Mouse (Mus musculus) heart, embryonic 13.5 days (tissue): Measurements from ENCODE around the gene Pdzd11. TPM values are rescaled to one million over a fixed set of nuclear protein-coding genes. Genes with fewer than 3 reads are reported as not detected.

Source experiments
- ATAC-seq: fragments of 200-750 bp; cut with Nextera tagmentation; 2 replicates; pipeline ENCODE4 v1.8.0; 2017; ENCODE audit warnings: moderate TSS enrichment; ENCODE audit not compliant: insufficient number of reproducible peaks, low FRiP score, low TSS enrichment; ENCODE audit errors: extremely low read depth
- H3K27ac ChIP-seq: fragments of 300-500 bp; sonication (generic); replicated peaks from 2 replicates; pipeline ENCODE4 v1.5.1; 2015; ENCODE audit warnings: moderate library complexity, mild to moderate bottlenecking, inconsistent platforms
- H3K27me3 ChIP-seq: fragments of 300-500 bp; sonication (generic); replicated peaks from 2 replicates; pipeline ENCODE4 v1.6.1; 2015; ENCODE audit warnings: mild to moderate bottlenecking, inconsistent platforms
- H3K36me3 ChIP-seq: fragments of 300-500 bp; sonication (generic); 2 replicates; pipeline ENCODE4 v1.6.1; 2015; ENCODE audit warnings: mild to moderate bottlenecking, inconsistent platforms
- H3K4me1 ChIP-seq: fragments of 300-500 bp; sonication (generic); 2 replicates; pipeline ENCODE4 v1.6.1; 2015; ENCODE audit warnings: inconsistent platforms
- H3K4me2 ChIP-seq: fragments of 300-500 bp; sonication (generic); 2 replicates; pipeline ENCODE4 v1.6.1; 2015; ENCODE audit warnings: inconsistent platforms, mild to moderate bottlenecking, moderate library complexity
- H3K4me3 ChIP-seq: fragments of 300-500 bp; sonication (generic); 2 replicates; pipeline ENCODE4 v1.5.1; 2015; ENCODE audit warnings: moderate library complexity, mild to moderate bottlenecking, inconsistent platforms
- H3K9ac ChIP-seq: fragments of 300-500 bp; sonication (generic); 2 replicates; pipeline ENCODE4 v1.6.1; 2015; ENCODE audit warnings: inconsistent platforms, mild to moderate bottlenecking, moderate library complexity
- H3K9me3 ChIP-seq: fragments of 300-500 bp; sonication (generic); 2 replicates; pipeline ENCODE4 v1.6.1; 2016; ENCODE audit warnings: inconsistent platforms
- WGBS: fragments of 180-500 bp; shearing (Covaris S2); methylation state at CpG from one replicate; pipeline ENCODE4 v1.1.7; 2015; ENCODE audit warnings: mixed read lengths; 5-methylcytosine and 5-hydroxymethylcytosine counted together
- polyA plus RNA-seq: library from polyadenylated mRNA; unstranded; fragments of >200 nt; fragmentation: Nextera tagmentation; extraction: Ambion mirVana; gene quantifications from 2 replicates; pipeline ENCODE4 v1.2.1, GENCODE M21; 2015

Gene Pdzd11
- polyA plus RNA-seq, 1 experiment from 2014 or later, result 88.2 TPM

- H3K4me2 ChIP-seq, result no peak overlapping the region
- H3K9me3 ChIP-seq, result no peaks in the 10 kb centered on the region
- no peak overlapping the region for H3K27ac ChIP-seq
- peaks cover 2% of the 10 kb centered on the region; the same call in 1 of the 2 replicates for H3K4me1 ChIP-seq
- no peak overlapping the region for H3K4me3 ChIP-seq
- H3K36me3 ChIP-seq, result no peaks in the 10 kb centered on the region
- H3K9ac ChIP-seq, result no peak overlapping the region
- peaks cover 21% of the 10 kb centered on the region; the same call in 1 of the 2 replicates for H3K27me3 ChIP-seq
- no peak for ATAC-seq
- WGBS, result 58% methylated on average over 4 of the region's 4 CpGs
These were observed 26.6 kb downstream of the Pdzd11 start for GRCm38 (mm10) chrX:100599755-100600154.

- no peaks in the 10 kb centered on the region for H3K36me3 ChIP-seq
- no peak for ATAC-seq
- no peak overlapping the region for H3K4me3 ChIP-seq
- WGBS, result 22% methylated on average over 5 of the region's 5 CpGs
- H3K27ac ChIP-seq, result no peak overlapping the region
- H3K27me3 ChIP-seq, result peaks cover 31% of the 10 kb centered on the region
- peaks cover 2% of the 10 kb centered on the region; the same call in 1 of the 2 replicates for H3K4me1 ChIP-seq
- no peaks in the 10 kb centered on the region for H3K9me3 ChIP-seq
- no peak overlapping the region for H3K4me2 ChIP-seq
- no peak overlapping the region for H3K9ac ChIP-seq
These were observed 28.9 kb downstream of the Pdzd11 start for GRCm38 (mm10) chrX:100597439-100597838.

DNA sequence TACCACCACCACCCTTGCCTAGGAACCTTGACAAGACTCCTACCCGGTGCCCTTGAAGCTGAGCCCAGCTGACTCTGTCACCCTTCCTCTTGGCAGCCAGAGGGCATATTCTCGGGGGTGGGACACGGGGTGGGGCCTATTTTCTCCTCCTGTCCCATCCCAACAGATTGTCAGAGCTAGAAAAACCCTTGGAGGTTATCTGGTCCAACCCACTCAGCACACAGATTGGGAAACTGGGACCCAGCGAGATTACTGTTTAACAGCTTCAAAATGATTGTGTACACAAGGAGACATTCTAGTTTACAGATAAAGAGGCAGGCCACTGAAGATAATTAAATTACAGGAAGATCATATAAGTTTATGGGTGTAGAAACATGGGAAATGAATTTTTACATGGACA lies 31.6 kb downstream of the Pdzd11 start, which contains the start of gene P2ry4:
Gene P2ry4 (minus strand): TSS at position 79 of the 400 bp plus-strand sequence.
- H3K36me3 ChIP-seq, result no peaks in the 10 kb centered on the region
- no peak within 1 kb of the TSS for H3K9ac ChIP-seq
- 43% methylated on average over 4 of the region's 4 CpGs for WGBS
- peaks cover 30% of the 10 kb centered on the region for H3K27me3 ChIP-seq
- ATAC-seq, result no peak
- no peaks in the 10 kb centered on the region for H3K4me1 ChIP-seq
- no peak within 1 kb of the TSS for H3K27ac ChIP-seq
- H3K9me3 ChIP-seq, result no peaks in the 10 kb centered on the region
- no peak within 1 kb of the TSS for H3K4me2 ChIP-seq
- H3K4me3 ChIP-seq, result no peak within 1 kb of the TSS

Other genes starting within 250 kb of the Pdzd11 start
- not detected in 2 replicates for gene Otud6a, start 197.6 kb downstream of the Pdzd11 start, polyA plus RNA-seq
- gene Awat2, start 183.9 kb downstream of the Pdzd11 start, polyA plus RNA-seq, result not detected in 2 replicates
- gene Igbp1, start 132.3 kb downstream of the Pdzd11 start, polyA plus RNA-seq, result 25.4 and 27.3 TPM in 2 replicates
- gene Dgat2l6, start 101.7 kb downstream of the Pdzd11 start, polyA plus RNA-seq, result not detected in 2 replicates
- not detected in 2 replicates for gene Awat1, start 54.3 kb downstream of the Pdzd11 start, polyA plus RNA-seq
- gene P2ry4, start 31.7 kb downstream of the Pdzd11 start, polyA plus RNA-seq, result not detected in 2 replicates
- gene Arr3, start 21.1 kb downstream of the Pdzd11 start, polyA plus RNA-seq, result 0.70 and 2.0 TPM in 2 replicates
- gene Kif4, start 831 bp downstream of the Pdzd11 start, polyA plus RNA-seq, result 21.1 and 22.0 TPM in 2 replicates
- gene Gdpd2, start 103.3 kb upstream of the Pdzd11 start, polyA plus RNA-seq, result 0.71 and 1.5 TPM in 2 replicates
- gene Dlg3, start 141.2 kb upstream of the Pdzd11 start, polyA plus RNA-seq, result 1.6 and 1.7 TPM in 2 replicates